Mouse (Mus musculus): ENCODE measurements at regions not wholly inside any gene's neighbourhood (a gene's known extent, or its start where the extent isn't known, plus 50 kb on each side); places are given as distances from the start of the nearest gene placed in this dataset.

DNA sequence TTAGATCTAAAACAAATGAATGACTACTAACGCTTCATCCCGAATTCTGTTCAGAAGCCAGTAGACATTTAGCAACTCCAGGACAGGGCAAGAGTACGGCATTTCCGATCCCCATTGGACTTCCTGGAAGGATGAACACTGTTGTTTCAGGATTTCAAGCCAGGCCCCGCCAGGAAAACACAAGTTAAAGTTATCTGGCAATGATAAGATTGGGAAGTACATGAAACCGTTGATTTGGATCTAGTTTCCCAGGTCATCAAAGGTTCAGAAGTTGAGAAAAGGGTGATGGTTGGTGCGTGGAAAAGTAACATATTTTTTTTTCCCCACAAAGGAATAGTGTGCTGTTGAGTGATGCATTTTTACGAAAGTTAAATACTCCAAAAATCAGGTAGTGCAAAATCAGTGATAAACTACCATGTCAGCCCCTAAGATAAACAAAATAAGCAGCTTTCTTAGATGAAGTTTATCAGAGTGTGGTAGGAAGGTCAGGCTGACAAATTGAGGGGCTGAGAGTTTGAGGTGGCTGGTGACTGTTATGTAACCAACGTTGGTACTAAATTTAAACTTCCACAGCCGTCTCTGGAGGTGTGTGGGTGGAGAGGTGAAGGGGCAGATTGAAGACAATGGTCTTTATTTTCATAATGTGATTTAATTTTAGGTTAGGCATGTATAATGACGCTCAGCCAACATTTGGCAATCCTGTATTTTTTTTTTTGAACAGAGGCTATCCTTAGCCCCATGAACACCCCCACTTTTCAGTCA lies 157.6 kb upstream of the Dph6 start:
- no peaks in the 10 kb centered on the region for H3K9me3 ChIP-seq (replicated peaks; ENCODE audit: control insufficient read depth, low read length)
- H3K9ac ChIP-seq (ENCODE audit: low read depth, low read length), result no peak overlapping the region
- H3K4me1 ChIP-seq (ENCODE audit: control insufficient read depth, low read depth, low read length), result no peaks in the 10 kb centered on the region
- H3K4me3 ChIP-seq (ENCODE audit: low read depth, low read length), result no peak overlapping the region
- H3K4me2 ChIP-seq (ENCODE audit: low read depth, low read length), result no peak overlapping the region
- no peaks in the 10 kb centered on the region for H3K27me3 ChIP-seq (ENCODE audit: control insufficient read depth, insufficient read depth, low read depth, low read length)
- H3K36me3 ChIP-seq (ENCODE audit: control insufficient read depth, insufficient read depth), result no peaks in the 10 kb centered on the region
- 43% methylated on average over 11 of the region's 11 CpGs for WGBS (ENCODE audit: insufficient replicate concordance)
- no peak overlapping the region for H3K27ac ChIP-seq (ENCODE audit: low read length)
- no peak for ATAC-seq (ENCODE audit: low read depth)

DNA sequence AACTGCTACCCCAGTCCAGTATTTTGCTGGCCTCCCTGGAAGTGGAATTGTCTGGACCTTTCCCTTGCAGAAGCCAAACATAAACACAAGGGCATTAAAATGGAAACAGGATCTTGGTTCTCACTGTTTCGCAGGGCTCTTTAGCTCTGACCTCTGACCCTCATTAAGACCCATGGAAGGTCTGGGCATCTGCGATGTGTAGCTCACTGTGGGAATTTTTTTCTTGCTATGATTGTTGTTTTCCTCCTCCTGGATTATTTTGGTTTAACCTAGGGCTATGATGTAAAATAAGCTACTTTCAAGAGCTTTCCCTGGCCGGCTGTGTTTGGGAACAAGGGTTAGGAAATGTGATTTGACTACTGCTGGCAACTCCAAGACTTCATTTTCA lies 158.1 kb upstream of the Dph6 start:
- Histone ChIP-seq H3K27ac (ENCODE audit: low read length) (no peak overlapping the region), H3K9me3 (replicated peaks; ENCODE audit: control insufficient read depth, low read length) (no peaks in the 10 kb centered on the region), H3K36me3 (ENCODE audit: control insufficient read depth, insufficient read depth) (no peaks in the 10 kb centered on the region), H3K4me1 (ENCODE audit: control insufficient read depth, low read depth, low read length) (no peaks in the 10 kb centered on the region), H3K4me2 (ENCODE audit: low read depth, low read length) (no peak overlapping the region), H3K27me3 (ENCODE audit: control insufficient read depth, insufficient read depth, low read depth, low read length) (no peaks in the 10 kb centered on the region), H3K4me3 (ENCODE audit: low read depth, low read length) (no peak overlapping the region), H3K9ac (ENCODE audit: low read depth, low read length) (no peak overlapping the region)
- WGBS (ENCODE audit: insufficient replicate concordance), result 42% methylated on average over 3 of the region's 3 CpGs
- no peak for ATAC-seq (ENCODE audit: low read depth)

DNA sequence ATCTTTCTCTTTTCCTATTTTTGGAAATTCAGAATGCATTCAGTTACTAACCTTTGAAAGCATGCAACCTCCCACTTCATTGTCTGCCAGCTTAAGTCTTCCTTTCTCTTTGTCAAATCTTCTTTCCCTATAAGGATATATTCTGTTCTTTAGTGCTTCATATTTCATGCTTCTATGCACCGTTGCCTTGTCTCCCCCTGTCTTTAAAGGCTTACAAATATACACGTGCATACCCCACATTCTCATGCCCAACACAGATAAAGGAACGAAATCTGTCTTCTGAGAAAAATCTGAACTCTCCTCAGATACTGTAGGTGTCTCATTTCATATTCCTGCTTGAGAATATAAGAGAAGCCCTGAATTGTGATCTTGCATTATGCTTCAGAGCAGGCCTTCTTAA lies 167.9 kb upstream of the Dph6 start:
- no peak for ATAC-seq (ENCODE audit: low read depth)
- Histone ChIP-seq H3K27ac (ENCODE audit: low read length) (no peak overlapping the region), H3K4me2 (ENCODE audit: low read depth, low read length) (no peak overlapping the region), H3K4me3 (ENCODE audit: low read depth, low read length) (no peak overlapping the region), H3K27me3 (ENCODE audit: control insufficient read depth, insufficient read depth, low read depth, low read length) (no peaks in the 10 kb centered on the region), H3K9ac (ENCODE audit: low read depth, low read length) (no peak overlapping the region), H3K4me1 (ENCODE audit: control insufficient read depth, low read depth, low read length) (no peaks in the 10 kb centered on the region), H3K36me3 (ENCODE audit: control insufficient read depth, insufficient read depth) (no peaks in the 10 kb centered on the region), H3K9me3 (replicated peaks; ENCODE audit: control insufficient read depth, low read length) (no peaks in the 10 kb centered on the region)
- WGBS (ENCODE audit: insufficient replicate concordance), result 41% methylated on average over 3 of the region's 3 CpGs

DNA sequence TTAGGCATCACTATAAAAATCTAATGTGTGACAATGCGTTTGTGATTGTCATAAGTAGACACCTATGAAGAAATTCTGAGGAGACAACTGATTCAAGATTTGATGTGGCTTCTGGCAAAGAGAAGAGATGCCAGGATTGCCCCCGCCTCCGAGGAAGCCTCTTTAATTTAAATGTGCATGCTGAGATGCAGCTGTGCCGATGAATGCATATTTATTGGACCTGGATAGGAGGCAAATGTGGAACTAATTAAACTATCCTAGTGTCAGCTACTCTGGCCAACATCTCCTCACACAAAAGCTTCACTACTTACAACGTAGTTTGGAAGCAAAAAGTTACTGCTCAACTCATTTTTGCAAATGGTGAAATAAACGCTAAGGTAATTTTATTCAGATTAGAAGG lies 173.4 kb upstream of the Dph6 start:
- no peaks in the 10 kb centered on the region for H3K36me3 ChIP-seq (ENCODE audit: control insufficient read depth, insufficient read depth)
- H3K4me2 ChIP-seq (ENCODE audit: low read depth, low read length), result no peak overlapping the region
- H3K9me3 ChIP-seq (replicated peaks; ENCODE audit: control insufficient read depth, low read length), result no peaks in the 10 kb centered on the region
- H3K4me3 ChIP-seq (ENCODE audit: low read depth, low read length), result no peak overlapping the region
- H3K27ac ChIP-seq (ENCODE audit: low read length), result no peak overlapping the region
- no peaks in the 10 kb centered on the region for H3K27me3 ChIP-seq (ENCODE audit: control insufficient read depth, insufficient read depth, low read depth, low read length)
- WGBS (ENCODE audit: insufficient replicate concordance), result 54% methylated on average over 6 of the region's 6 CpGs
- H3K4me1 ChIP-seq (ENCODE audit: control insufficient read depth, low read depth, low read length), result no peaks in the 10 kb centered on the region
- ATAC-seq (ENCODE audit: low read depth), result no peak
- H3K9ac ChIP-seq (ENCODE audit: low read depth, low read length), result no peak overlapping the region

DNA sequence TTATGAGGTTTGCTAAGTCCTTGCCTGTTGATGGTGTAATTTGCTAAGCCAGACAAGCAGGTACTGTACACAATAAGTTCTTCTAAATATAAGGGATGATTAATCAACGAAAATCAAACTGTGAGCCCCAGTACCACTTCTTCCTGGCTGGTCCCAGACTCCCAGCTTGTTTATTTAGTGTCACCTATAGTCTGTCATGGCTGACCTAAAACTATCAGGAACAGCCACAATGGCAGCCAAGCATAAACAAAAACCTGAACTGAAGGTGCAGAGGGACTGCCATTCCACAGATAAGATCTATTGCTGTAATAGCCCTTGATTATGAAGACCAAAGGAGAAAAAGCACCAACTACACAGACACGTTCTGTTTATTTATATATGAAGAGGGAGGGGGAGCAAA lies 180.9 kb upstream of the Dph6 start:
- Histone ChIP-seq H3K27ac (ENCODE audit: low read length) (no peak overlapping the region), H3K27me3 (ENCODE audit: control insufficient read depth, insufficient read depth, low read depth, low read length) (no peaks in the 10 kb centered on the region), H3K9me3 (replicated peaks; ENCODE audit: control insufficient read depth, low read length) (no peaks in the 10 kb centered on the region), H3K4me1 (ENCODE audit: control insufficient read depth, low read depth, low read length) (no peaks in the 10 kb centered on the region), H3K36me3 (ENCODE audit: control insufficient read depth, insufficient read depth) (no peaks in the 10 kb centered on the region), H3K9ac (ENCODE audit: low read depth, low read length) (no peak overlapping the region), H3K4me3 (ENCODE audit: low read depth, low read length) (no peak overlapping the region), H3K4me2 (ENCODE audit: low read depth, low read length) (no peak overlapping the region)
- no peak for ATAC-seq (ENCODE audit: low read depth)
- WGBS (ENCODE audit: insufficient replicate concordance), result 23% methylated on average over 2 of the region's 2 CpGs

DNA sequence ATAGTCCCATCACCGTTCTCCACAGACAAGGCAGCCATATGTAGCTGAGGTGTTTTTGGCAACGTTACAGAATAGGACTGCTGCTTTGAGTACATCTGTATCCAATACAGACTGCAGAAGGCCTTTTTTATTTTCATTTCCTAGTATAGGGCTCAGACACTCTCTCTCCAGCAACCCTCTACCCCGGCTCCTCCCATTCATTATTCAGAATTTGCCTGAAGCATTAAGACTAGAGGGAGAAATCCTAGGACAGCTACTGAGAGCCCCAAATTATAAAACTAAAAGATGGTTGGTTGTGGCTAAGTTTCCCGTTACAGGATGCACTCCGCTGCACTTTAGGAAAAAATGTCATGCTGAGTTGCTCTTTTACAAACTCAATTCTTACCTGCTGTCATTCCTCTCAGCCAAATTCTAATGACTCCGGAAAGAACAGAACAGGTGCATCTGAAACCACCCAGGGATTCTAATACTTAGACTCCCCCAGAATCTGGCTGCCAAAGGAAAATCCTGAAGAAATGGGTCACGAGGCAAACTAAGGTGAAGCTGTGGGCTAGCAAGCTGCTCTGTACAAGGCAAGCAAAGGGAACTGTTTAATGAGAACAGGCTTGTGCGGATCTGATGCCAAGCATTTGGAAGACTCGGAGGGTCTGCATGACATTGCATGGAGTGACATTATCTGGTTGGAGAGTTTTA lies 189.1 kb upstream of the Dph6 start:
- WGBS (ENCODE audit: insufficient replicate concordance), result 59% methylated on average over 9 of the region's 9 CpGs
- Histone ChIP-seq H3K4me3 (ENCODE audit: low read depth, low read length) (no peak overlapping the region), H3K36me3 (ENCODE audit: control insufficient read depth, insufficient read depth) (no peaks in the 10 kb centered on the region), H3K27me3 (ENCODE audit: control insufficient read depth, insufficient read depth, low read depth, low read length) (no peaks in the 10 kb centered on the region), H3K4me2 (ENCODE audit: low read depth, low read length) (no peak overlapping the region), H3K4me1 (ENCODE audit: control insufficient read depth, low read depth, low read length) (no peaks in the 10 kb centered on the region), H3K9me3 (replicated peaks; ENCODE audit: control insufficient read depth, low read length) (no peaks in the 10 kb centered on the region), H3K9ac (ENCODE audit: low read depth, low read length) (no peak overlapping the region), H3K27ac (ENCODE audit: low read length) (no peak overlapping the region)
- no peak for ATAC-seq (ENCODE audit: low read depth)

DNA sequence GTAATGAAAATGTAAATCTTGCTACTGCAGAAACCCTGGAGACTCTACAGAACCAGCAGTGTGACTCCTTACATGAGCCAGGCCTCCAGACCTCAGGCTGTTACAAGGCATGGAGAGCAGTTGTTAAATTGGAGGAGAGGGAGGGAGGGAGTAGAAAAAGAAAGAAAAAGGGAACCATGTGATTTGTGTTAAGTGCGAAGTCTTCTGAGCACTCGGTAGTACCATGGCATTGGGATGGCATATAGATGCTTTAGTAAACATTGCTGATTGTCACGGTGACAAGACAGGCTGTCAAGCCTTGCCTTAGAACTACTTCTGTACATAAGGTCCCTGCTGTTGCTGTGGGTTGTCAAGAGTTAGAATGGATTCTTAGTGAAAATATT lies 189.6 kb upstream of the Dph6 start:
- ATAC-seq (ENCODE audit: low read depth), result no peak
- H3K4me2 ChIP-seq (ENCODE audit: low read depth, low read length), result no peak overlapping the region
- H3K27me3 ChIP-seq (ENCODE audit: control insufficient read depth, insufficient read depth, low read depth, low read length), result no peaks in the 10 kb centered on the region
- WGBS (ENCODE audit: insufficient replicate concordance), result 62% methylated on average over 3 of the region's 3 CpGs
- H3K27ac ChIP-seq (ENCODE audit: low read length), result no peak overlapping the region
- H3K4me1 ChIP-seq (ENCODE audit: control insufficient read depth, low read depth, low read length), result no peaks in the 10 kb centered on the region
- no peak overlapping the region for H3K4me3 ChIP-seq (ENCODE audit: low read depth, low read length)
- H3K9me3 ChIP-seq (replicated peaks; ENCODE audit: control insufficient read depth, low read length), result no peaks in the 10 kb centered on the region
- H3K9ac ChIP-seq (ENCODE audit: low read depth, low read length), result no peak overlapping the region
- H3K36me3 ChIP-seq (ENCODE audit: control insufficient read depth, insufficient read depth), result no peaks in the 10 kb centered on the region

DNA sequence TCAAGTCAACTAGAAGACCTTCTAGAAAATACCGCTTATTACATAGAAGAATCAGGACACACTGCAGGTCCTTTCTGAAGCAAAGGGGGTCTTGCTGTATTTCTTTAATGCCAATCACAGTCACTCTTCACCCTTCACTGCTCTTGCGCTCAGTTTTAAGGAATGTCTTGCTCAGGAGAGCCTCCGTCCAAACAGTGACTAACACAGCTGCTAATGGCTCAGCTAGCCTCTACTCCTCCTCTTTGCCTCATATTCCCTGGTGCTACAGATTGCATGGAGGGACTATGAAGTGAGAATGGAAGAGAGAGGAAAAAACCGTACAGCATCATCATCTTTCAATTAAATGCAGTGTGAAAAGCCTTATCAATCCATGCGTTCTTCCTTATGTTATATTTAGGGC lies 193.7 kb upstream of the Dph6 start:
- H3K4me3 ChIP-seq (ENCODE audit: low read depth, low read length), result no peak overlapping the region
- no peaks in the 10 kb centered on the region for H3K9me3 ChIP-seq (replicated peaks; ENCODE audit: control insufficient read depth, low read length)
- no peaks in the 10 kb centered on the region for H3K27me3 ChIP-seq (ENCODE audit: control insufficient read depth, insufficient read depth, low read depth, low read length)
- H3K27ac ChIP-seq (ENCODE audit: low read length), result no peak overlapping the region
- no peak for ATAC-seq (ENCODE audit: low read depth)
- no peaks in the 10 kb centered on the region for H3K4me1 ChIP-seq (ENCODE audit: control insufficient read depth, low read depth, low read length)
- 71% methylated on average over 5 of the region's 5 CpGs for WGBS (ENCODE audit: insufficient replicate concordance)
- no peaks in the 10 kb centered on the region for H3K36me3 ChIP-seq (ENCODE audit: control insufficient read depth, insufficient read depth)
- H3K4me2 ChIP-seq (ENCODE audit: low read depth, low read length), result no peak overlapping the region
- H3K9ac ChIP-seq (ENCODE audit: low read depth, low read length), result no peak overlapping the region

DNA sequence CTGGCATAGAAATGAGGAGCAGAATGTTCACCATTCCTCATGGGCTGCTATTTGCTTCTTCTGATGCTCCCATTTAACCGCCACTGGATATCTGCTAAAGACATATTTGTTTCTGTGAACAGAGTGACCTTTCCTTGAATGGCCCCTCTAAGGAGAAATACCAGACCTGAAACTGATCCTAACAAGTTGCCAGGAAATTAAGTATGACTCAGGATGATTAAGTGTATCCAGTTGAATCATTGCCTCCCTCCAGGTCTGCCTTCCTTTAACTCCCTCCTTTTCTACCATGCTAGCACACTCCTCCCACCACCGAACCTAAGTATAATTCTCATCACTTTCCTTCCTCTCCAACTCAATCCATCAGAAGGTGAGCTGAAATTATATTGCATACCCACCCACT lies 194.2 kb upstream of the Dph6 start:
- Histone ChIP-seq H3K27me3 (ENCODE audit: control insufficient read depth, insufficient read depth, low read depth, low read length) (no peaks in the 10 kb centered on the region), H3K36me3 (ENCODE audit: control insufficient read depth, insufficient read depth) (no peaks in the 10 kb centered on the region), H3K4me1 (ENCODE audit: control insufficient read depth, low read depth, low read length) (no peaks in the 10 kb centered on the region), H3K4me3 (ENCODE audit: low read depth, low read length) (no peak overlapping the region), H3K9ac (ENCODE audit: low read depth, low read length) (no peak overlapping the region), H3K9me3 (replicated peaks; ENCODE audit: control insufficient read depth, low read length) (no peaks in the 10 kb centered on the region), H3K27ac (ENCODE audit: low read length) (no peak overlapping the region), H3K4me2 (ENCODE audit: low read depth, low read length) (no peak overlapping the region)
- no peak for ATAC-seq (ENCODE audit: low read depth)
- 61% methylated on average over 2 of the region's 2 CpGs for WGBS (ENCODE audit: insufficient replicate concordance)

All from liver, embryonic 16.5 days (tissue).